Mouse (Mus musculus) frontal cortex, postnatal 25 days (tissue): ENCODE measurements around the gene Tomm34.
"Not testable (repeated sequence)": the region's sequence is repeated elsewhere in the genome, so short reads cannot be mapped to it uniquely, and the experiment has no call there.

Experiments used
- DNase-seq, 2 experiments: peaks; one replicate each; pipeline ENCODE4 v3.0.0; 2022; ENCODE audit warnings: low spot score in 2 of 2

The Tomm34 gene

DNA sequence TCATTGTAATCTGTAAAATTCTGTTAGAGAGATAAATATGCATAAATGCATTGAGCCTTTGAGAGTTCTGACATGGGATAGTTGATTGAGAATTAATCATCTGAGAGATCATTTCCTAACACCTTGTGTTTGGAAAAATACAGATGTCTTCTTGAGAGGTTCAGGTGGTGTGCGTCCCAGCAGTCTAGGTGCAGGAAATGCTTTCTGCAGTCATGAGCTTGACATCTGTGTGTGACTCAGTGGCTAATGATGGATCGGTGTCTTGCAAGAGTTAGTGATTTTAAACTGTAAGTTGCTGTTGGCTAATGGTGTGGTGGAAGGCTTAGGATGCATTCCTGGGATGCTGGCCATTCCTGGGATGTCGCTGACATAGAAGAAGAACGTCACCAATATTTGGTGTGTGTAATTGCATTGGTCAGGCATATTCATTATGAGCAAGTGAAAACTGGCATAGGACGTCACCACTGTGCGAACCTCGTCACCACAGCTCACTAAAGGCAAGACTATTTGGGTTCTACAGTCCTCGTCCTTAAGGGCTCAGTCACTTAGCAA is 6.0 kb upstream of the Tomm34 start:
- no peak for DNase-seq

DNA sequence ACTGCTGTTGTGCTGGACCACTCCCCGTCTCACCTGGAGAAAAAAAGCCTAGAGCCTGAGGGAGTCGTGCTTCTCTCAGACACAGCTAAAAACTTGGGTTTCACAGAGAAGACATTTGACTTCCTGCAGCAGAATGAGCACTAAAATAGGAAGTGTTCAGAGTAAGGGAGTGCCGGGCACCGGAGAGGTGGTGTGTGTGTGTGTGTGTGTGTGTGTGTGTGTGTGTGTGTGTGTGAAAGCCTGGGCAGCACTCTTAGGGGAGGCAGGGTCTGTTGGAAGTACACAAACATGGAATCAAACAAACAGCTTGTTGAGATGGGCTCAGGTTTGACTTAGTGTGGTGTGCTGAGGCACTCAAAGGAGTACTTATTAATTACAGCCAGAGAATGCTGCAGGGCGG is 4.1 kb upstream of the Tomm34 start:
- no peak for DNase-seq

DNA sequence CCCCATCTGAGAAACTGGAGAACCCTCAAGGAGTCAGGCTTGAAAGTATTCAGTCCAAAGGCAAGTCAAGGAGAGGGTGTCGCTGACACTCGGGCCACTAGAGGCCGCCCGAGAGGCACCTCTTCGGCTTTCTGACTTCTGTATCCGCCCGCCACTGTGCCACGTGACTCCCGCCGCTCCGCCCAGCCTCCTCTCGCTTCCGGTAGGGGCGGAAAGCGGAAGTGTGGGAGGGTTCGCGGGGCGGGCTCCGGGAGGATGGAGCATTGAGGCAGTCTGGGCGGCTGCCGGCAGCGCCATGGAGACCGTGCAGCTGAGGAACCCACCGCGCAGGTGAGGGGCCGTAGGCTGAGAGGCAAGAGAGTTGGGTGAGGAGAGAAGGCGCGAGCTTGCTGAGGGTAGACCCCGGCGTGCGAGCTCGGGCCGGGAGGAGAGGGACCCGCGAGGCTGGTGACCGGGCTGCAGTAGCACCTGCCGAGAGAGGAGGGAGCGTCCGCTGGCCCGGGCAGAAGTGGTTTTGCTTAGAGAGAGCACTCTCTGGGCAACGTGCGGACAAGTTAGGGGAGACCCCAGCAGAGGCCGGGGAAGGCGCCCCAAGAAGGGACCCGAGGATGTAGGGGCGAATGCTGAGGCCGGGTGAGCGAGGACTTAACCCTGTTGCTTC is 3.1 kb upstream of the Tomm34 start:
- peak; percentile 97 to 98 for DNase-seq

DNA sequence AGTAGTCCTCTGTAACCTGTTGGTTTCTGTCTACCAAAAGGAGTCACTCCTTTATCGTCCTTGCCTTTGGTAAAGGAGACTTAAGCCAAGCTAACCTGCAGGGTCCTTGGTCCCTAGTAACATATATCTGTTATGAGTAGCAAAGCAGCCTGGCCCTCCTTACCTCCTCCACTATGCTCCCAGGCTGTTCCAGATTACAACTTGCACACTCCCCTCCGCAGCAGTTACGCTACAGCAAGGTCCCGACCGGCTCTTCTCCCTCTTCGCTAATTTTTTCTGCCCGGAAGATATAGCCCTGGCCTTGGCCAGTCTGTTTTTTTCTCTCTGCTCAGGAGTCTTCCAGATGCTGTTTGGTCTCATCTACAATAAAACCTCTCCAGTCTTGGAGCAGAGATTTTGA is 2.2 kb upstream of the Tomm34 start:
- DNase-seq, result no peak

DNA sequence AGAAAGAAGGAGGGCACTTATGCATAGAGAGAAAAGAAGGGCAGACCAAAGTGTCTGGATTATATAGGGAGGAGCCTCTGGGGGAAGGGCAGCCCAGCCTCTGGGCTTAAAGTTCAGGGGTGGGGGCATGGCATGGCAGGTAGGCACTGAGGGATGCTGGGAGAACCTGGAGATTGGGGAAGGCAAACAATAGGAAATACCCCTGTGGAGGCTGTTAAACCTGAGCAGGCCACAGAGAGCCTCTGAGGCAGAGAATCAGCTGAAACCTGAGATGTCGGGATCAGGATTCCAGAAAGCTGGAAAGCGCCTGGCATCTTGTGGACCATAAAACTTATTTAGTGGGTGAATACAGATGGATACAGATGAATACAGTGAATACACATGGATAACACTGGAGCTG is 1.1 kb upstream of the Tomm34 start:
- no peak for DNase-seq

DNA sequence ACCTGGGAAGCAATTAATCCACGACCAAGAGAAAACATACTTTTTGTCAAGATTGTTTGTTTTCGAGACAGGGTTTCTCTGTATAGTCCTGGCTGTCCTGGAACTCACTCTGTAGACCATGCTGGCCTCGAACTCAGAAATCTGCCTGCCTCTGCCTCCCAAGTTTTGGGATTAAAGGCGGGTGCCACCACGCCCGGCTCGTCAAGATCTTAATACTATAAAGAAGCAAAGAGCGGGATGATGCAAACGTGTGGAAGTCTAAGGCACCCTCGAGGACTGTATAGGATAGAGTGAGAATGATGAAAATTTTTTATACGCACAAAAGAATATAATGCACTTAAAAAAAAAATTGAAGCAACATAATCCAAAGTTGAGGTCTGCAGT is 460 bp upstream of the Tomm34 start:
- not testable (repeated sequence) for DNase-seq

DNA sequence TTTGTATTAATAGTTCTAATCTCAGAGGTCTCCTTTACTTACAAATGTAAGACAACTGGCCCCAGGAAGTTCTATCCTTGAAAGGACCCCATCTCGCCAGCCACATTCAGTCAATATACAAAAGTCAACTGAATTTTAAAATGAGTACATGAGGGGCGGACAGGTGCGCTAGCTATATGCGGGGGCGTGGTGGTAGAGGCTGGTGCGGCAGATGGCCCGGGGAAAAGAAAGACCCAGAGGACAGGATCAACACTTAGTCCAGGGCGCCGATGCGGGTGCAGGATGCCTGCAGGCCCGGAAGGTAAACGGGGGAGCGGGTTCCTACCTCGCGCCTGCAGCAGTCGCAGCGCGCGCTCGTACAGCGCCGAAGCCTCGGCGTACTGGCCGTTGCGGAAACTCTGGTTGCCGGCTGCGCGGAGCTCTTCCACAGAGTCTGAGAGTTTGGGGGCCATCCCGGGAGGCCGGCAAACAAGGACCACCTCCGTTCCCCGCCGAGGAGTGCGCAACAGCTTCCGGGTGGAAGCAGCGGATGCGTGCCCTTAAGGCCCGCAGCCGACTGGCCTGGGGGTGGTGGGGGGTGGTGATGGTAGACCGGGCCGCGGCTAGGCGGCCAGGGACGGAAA is 716 bp downstream of the Tomm34 start, which contains the start of gene Stk4:
Gene Stk4 (plus strand): TSS at position 181 of the 623 bp plus-strand sequence.
- peak in 1 of 2 experiments; percentile 28 for DNase-seq

DNA sequence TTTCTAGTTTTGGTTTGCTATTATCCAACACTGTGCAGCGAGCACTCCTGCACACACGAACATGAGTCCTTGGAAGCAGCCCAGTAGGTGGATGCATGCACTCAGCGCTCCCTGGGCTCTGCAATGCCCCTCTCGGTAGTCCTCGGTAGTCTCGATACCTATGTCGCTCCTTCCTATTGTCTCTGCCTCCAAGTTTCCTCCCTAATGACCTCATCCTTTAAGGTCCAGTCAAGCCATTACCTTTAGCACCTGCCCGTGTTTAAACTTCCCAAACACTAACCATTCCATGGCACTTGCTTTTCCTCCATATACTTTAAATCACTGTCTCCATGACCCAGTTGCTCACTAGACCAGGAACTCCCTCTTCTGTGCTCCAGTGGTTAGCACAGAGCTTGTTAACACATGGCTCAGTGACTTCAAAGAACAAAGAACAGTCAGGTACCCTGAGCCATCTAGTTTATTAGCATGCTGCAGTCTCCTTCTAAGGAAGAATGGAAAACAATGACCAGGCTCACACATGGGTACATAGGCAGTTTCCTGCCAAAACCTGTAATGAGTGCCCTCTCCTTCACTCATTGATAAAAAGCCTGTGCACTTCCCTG is 11.2 kb downstream of the Tomm34 start:
- no peak for DNase-seq

DNA sequence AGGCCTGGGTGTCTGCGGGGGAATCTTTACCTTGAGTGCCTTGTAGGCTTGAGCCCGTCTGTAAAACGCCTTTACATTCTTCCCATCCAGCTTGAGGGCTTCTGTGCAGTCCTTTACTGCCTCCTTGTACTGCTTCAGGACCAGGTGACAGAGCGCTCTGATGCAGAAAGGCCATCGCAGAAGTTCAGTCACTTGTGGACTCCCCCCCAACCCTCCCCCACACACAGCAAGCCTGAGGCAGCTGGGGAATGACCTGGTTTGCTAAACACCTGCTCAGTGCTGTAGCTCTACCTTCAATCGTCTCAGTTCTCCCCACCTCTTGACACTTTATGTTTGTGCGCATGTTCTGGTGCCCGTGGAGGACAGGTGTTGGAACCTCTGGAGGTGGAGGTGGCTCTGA is 16.3 kb downstream of the Tomm34 start:
- DNase-seq, result no peak

DNA sequence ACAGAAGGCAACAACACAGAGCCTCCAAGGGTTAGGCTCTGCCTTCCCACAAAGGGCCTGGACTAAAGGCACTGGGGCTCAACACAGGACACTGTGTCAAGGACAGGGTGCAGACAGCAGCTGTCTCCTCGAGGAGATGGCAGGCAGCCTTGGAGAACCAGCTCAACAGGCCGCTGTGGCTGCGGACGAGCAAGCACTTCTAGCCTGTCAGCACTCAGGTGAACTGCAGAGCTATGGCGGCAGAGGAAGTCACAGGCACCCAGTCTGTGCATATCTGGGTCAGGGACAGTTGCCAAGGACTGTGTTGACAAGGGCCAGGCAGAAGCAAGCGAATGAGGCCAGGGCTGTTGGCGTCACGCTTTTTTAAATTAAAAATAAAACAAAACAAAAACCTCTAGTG is 17.2 kb downstream of the Tomm34 start:
- no peak for DNase-seq

DNA sequence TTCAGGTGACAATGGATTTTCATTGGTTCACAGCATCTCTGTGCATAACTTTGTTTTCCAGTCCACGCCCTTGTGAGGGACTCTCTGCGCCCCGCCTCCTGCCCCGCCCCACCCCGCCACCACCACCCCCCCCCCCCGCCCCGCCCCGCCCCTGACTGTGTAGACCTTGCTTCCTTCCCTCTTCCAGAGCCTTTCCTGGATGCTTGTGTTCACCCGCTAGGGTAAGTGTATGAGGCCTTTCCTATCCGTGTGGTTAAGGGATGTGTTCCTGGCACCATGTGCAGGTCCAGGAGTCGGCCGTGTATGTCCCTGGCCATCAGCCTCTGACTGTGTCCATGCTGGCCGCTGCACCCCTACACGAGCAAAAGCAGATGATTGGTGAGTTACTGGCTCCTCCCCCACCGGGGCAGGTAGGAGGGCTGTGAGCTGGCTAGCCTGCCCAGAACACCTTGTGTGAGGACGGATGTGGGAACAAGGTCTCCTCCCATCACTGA is 23.7 kb downstream of the Tomm34 start:
- no peak for DNase-seq

DNA sequence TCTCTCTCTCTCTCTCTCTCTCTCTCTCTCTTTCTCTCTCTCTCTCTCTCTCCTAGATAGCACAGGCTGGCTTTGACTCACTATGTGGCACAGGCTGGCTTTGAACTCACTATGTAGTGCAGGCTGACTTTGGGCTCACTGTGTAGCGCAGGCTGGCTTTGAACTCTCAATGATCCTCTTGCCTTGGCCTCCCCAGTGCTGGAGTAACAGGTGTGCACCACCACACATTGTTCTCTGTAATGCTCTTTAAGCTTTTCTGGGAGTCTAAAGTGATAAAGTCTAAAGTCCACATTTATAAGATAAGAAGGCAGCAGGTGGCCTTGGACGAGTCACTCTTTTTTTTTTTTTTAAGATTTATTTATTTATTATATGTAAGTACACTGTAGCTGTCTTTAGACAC is 29.4 kb downstream of the Tomm34 start:
- DNase-seq, result no peak

DNA sequence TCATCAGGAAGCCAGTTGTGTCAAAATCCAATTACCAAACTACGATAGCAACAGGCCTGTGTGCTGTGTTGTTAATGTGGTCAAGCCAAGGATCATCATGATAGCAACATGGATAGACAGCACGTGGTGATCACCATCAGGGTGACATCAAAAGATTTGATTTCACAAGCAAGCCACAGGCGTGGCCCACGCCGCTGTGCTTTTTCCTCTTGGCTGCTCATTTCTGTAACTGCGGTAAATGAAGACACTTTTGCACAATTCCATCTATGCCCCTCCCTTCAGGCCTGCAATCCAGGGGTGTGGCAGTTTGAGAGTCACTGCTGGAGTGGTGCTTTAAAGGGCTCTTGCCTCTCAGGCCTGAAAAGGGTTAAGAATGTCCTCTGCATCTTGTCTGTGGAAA is 30.0 kb downstream of the Tomm34 start:
- DNase-seq, result no peak

DNA sequence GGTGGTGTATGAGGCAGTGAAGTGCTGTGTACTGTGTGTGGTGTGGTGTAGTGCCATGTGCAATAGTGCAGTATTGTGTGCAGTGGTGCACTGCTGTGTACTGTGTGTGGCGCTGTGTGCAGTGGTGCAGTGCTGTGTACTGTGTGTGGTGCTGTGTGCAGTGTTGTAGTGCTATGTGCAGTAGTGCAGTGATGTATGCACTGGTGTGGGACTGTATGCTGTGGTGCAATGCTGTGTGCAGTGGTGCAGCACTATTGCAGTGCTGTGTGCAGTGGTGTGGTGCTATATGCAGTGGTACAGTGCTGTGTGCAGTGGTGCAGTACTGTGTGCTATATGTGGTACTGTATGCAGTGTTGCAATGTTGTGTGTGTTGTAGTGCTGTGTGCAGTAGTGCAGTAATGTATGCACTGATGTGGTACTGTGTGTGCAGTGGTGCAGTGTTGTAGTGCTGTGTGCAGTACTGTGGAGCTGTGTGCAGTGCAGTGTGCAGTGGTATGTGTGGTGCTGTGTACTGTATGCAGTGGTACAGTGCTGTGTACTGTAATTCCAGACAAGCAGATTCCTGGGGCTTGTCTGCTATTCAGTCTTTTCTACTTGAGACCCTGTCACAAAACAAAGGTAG is 32.5 kb downstream of the Tomm34 start:
- no peak for DNase-seq

DNA sequence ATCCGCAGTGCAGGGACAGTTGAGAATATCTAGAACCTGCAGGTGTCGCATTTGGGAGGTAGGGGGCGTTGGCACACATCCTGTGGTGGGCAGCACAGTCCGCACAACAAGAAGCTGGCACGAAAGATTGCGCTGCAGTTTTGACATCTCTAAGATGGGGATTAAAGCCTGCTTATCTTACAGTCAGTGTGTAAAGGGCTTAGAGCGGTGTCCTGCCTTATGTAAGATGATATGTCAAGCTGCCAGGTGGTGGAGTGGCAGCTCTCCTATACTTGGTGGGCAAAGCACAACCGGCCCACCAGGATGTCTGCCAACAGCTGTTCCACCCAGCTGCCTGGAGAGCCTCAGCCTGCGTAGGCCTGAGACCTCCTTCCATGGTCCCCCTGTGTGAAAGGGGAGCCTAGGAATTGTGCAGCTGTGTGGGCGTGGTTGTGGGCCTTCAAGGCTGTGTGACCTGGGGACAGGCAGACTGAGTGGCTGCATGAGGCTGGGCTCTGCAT is 34.4 kb downstream of the Tomm34 start:
- no peak for DNase-seq

DNA sequence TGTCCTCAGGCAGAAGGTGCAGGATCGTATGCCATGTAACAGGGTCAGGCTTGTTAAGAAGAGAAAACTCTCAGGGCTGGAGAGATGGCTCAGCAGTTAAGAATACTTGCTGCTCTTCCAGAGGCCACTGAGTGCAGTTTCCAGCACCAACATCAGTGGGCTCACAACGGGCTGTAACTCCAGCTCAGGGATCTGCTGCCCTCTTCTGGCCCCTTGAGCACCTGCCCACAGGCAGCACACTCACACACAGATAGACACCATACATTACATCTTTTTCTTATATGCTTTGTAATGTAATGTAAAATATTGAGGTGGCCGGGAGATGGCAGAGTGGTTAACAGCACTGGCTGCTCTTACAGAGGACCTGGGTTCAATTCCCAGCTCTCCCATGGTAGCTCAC is 38.0 kb downstream of the Tomm34 start:
- DNase-seq, result no peak

DNA sequence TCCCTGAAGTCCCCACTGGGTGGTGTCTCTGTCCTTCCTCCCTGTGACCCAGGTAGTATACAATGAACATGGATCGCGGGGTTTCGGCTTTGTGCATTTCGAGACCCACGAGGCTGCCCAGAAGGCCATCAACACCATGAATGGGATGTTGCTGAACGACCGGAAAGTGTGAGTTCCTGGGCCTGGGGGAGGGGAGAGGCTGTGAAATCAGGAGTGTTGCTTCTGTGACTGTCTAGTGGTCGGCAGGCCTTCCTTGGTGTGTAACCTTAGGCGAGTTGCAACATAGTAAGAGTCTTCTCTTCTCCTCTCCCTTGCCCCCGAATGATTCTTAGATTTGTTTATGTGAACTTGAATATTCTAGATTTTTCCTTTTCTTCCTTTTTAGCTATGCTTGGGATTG is 39.8 kb downstream of the Tomm34 start:
- DNase-seq, result no peak

DNA sequence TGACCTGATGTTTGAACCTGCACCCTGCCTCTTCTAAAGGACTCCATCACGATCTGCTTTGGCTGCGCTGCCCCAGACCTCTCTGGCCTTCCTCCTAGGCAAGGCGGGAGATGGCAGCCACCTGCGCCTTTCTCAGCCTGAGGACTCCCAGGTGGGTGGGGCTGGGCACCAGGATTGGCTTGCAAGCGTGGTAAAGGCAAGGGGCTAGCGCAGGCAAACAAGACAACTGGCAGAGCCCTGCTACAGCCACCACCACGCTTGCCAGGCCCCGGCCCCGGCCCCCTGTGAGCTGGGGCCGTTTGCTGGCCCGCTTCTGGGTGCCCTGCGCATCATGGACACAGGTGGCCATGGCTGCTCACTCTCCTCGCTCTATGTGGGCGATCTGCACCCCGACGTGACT is 45.8 kb downstream of the Tomm34 start, which contains the start of gene Pabpc1l:
Gene Pabpc1l (plus strand): TSS at position 301 of the 400 bp plus-strand sequence.
- no peak for DNase-seq

DNA sequence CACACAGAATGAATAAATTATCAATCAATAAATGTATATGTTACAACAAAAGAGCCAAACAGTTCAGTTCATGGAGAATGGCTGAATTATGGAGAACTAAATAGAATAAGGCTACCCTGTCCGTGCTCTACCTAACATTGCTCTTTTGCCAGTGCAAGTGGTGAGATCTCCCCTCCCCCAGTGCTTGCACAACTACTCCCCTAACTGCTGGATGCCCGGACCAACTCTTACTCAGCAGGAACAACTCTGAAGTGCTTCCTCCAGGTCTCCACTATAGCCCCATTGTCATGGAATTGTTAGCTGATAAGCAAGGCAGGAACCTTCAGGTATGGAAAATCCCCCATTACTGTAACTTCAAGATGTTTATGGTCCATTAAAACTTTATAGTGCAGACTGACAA is 48.9 kb downstream of the Tomm34 start:
- DNase-seq, result no peak

DNA sequence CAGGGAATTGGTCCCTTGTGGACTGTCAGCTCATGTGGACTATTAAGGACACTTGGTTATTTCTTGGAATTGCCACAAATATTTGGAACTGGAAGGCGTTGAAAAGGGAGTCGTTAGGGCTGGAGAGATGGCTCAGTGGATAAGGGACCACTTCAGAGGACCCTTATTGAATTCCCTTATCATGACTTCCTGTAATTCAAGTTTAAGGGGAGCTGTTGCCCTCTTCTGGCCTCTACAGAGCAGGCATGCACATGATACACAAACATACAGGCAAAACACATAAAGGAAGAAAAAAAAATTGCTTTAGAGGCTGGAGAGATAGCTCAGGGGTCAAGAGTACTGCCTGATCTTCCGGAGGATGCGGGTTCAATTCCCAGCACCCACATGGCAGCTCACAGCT is 51.0 kb downstream of the Tomm34 start:
- DNase-seq, result no peak

DNA sequence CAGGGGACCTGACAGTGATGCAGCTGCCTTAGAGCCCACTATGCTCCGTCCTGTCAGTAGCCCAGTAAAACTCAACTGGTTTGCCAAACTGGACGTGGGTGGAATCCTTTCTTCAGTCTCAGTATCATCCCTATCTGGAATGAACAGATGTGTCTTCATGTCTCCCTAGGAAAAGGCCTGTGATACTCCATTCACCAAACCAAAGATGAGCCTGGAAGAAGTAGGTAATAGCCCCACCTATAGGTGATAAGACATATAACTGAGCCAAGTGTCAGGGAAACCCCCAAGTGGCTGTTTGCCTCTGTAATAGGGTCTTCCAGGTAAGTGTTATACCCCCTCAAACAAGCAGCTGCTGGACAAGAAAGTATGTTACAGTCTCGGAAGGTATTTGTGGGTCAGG is 52.1 kb downstream of the Tomm34 start:
- no peak for DNase-seq

DNA sequence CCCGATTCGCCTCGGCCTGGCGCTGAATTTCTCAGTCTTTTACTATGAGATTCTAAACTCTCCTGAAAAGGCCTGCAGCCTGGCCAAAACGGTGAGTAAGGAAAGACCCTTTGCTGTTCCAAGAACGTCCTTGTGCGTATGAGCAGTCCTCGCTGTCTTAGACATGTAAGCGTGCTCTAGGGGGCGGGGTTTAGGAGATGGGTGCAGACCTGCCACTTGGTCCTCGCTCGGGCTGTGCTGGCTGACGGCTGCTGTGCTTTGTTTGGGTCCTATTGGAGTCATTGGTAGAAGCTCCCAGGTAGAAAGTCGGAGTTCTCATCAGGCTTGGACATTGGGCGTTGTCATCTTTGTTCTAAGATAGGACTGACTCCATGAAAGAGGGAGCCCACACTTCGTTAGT is 55.7 kb downstream of the Tomm34 start:
- DNase-seq, result no peak
